Mouse (Mus musculus) liver, embryonic 14.5 days (tissue): ENCODE data around the gene Nt5c2. TPM values are rescaled to one million over a fixed set of nuclear protein-coding genes. Genes with fewer than 3 reads are reported as not detected.
A peak's percentile ranks its signal among the peaks of the same experiment; 100 is the strongest.

Experiments
- ATAC-seq: fragments of 200-750 bp; cut with Nextera tagmentation; 2 replicates; pipeline ENCODE4 v1.8.0; 2017; ENCODE audit warnings: moderate number of reproducible peaks, mild to moderate bottlenecking, moderate library complexity; ENCODE audit not compliant: insufficient read depth
- DNase-seq, 3 experiments: peaks; one replicate each; pipeline ENCODE4 v3.0.0-alpha.2; 2012 to 2013; ENCODE audit warnings: low read depth in 3 of 3, low spot score in 3 of 3
- H3K27ac ChIP-seq: fragments of 300-500 bp; sonication (generic); 2 replicates; pipeline ENCODE4 v1.5.1; 2014; ENCODE audit warnings: moderate library complexity, mild to moderate bottlenecking, control low read depth, inconsistent platforms
- H3K27me3 ChIP-seq: fragments of 300-500 bp; sonication (generic); 2 replicates; pipeline ENCODE4 v1.6.1; 2014; ENCODE audit warnings: mild to moderate bottlenecking, low read length, moderate library complexity; ENCODE audit not compliant: control insufficient read depth, insufficient read depth
- H3K36me3 ChIP-seq: fragments of 300-500 bp; sonication (generic); replicated peaks from 2 replicates; pipeline ENCODE4 v1.6.1; 2014; ENCODE audit warnings: low read depth; ENCODE audit not compliant: control insufficient read depth, insufficient read depth
- H3K4me1 ChIP-seq, 2 experiments: fragments of 200-500 bp in 1 of 2; fragments of 300-500 bp in 1 of 2; sonication (generic) in 1 of 2; replicated peaks; 2 replicates each; pipeline ENCODE4 v1.6.1; 2012 to 2014; ENCODE audit warnings: antibody characterized with exemption in 1 of 2, inconsistent platforms in 1 of 2, low read length in 1 of 2; ENCODE audit not compliant: control insufficient read depth in 2 of 2, insufficient read depth in 2 of 2
- H3K4me2 ChIP-seq: fragments of 300-500 bp; sonication (generic); 2 replicates; pipeline ENCODE4 v1.6.1; 2014; ENCODE audit warnings: low read depth, mild to moderate bottlenecking, control low read depth, moderate library complexity
- H3K4me3 ChIP-seq, 2 experiments: fragments of 200-500 bp in 1 of 2; fragments of 300-500 bp in 1 of 2; sonication (generic) in 1 of 2; 2 replicates each; pipeline ENCODE4 v1.5.1; 2012 to 2014; ENCODE audit warnings: low read depth in 2 of 2, low read length in 2 of 2, mild to moderate bottlenecking in 2 of 2, control low read depth in 1 of 2, inconsistent platforms in 1 of 2, moderate library complexity in 1 of 2; ENCODE audit not compliant: insufficient read depth in 1 of 2
- H3K9ac ChIP-seq: fragments of 300-500 bp; sonication (generic); replicated peaks from 2 replicates; pipeline ENCODE4 v1.6.1; 2014; ENCODE audit warnings: mild to moderate bottlenecking, control low read depth, moderate library complexity
- H3K9me3 ChIP-seq: fragments of 300-500 bp; sonication (generic); 2 replicates; pipeline ENCODE4 v1.6.1; 2016; ENCODE audit warnings: low read length, mixed read lengths; ENCODE audit not compliant: control insufficient read depth
- CTCF ChIP-seq: IDR thresholded peaks from 2 replicates; pipeline ENCODE4 v1.5.1; 2016; ENCODE audit warnings: antibody characterized with exemption, low read depth, control low read depth
- EP300 ChIP-seq: IDR thresholded peaks from 2 replicates; pipeline ENCODE4 v1.6.1; 2016; ENCODE audit warnings: antibody characterized with exemption, low read depth
- WGBS: fragments of 180-500 bp; shearing (Covaris S2); extraction: QIAGEN DNeasy Blood & Tissue Kit; methylation state at CpG from one replicate; pipeline ENCODE4 v1.1.7; 2014; ENCODE audit not compliant: insufficient replicate concordance; 5-methylcytosine and 5-hydroxymethylcytosine counted together
- polyA plus RNA-seq, 2 experiments: library from polyadenylated mRNA; depleted of rRNA in 1 of 2; stranded (reverse) in 1 of 2; unstranded in 1 of 2; fragments of >200 nt; fragmentation: Nextera tagmentation in 1 of 2; extraction: Ambion mirVana in 1 of 2; gene quantifications; 2 replicates each; pipeline versions ENCODE4 v1.2.1 to v1.2.3; 2012 to 2014

Nt5c2 gene
- polyA plus RNA-seq, 2 experiments = 14.9 to 45.0 TPM

GRCm38 (mm10) chr19:46908207-46908606, 106.7 kb downstream of the Nt5c2 start:
- 74% methylated on average over 5 of the region's 5 CpGs for WGBS
- no peaks in the 10 kb centered on the region; the same call in 1 of the 2 replicates for H3K36me3 ChIP-seq
- no peak for TF ChIP-seq CTCF
- no peak for TF ChIP-seq EP300
- ATAC-seq = no peak
- no peaks in the 10 kb centered on the region for H3K9me3 ChIP-seq
- no peaks in the 10 kb centered on the region for H3K27me3 ChIP-seq
- no peak overlapping the region for H3K4me2 ChIP-seq
- H3K9ac ChIP-seq = no peak overlapping the region
- no peak overlapping the region for H3K4me3 ChIP-seq
- peaks cover 61% of the 10 kb centered on the region in 2 experiments for H3K4me1 ChIP-seq
- no peak for DNase-seq
- H3K27ac ChIP-seq = peak overlapping the region; percentile 1

- Histone ChIP-seq H3K27ac (peak overlapping the region; percentile 94), H3K4me2 (peak overlapping the region; percentile 69), H3K9me3 (no peaks in the 10 kb centered on the region), H3K36me3 (no peaks in the 10 kb centered on the region; the same call in 1 of the 2 replicates), H3K4me1 (peaks cover 52 to 56% of the 10 kb centered on the region in 2 experiments), H3K27me3 (no peaks in the 10 kb centered on the region), H3K9ac (peak overlapping the region; percentile 56), H3K4me3 (no peak overlapping the region)
- DNase-seq (peak in 1 of 3 experiments; percentile 17), ATAC-seq (no peak)
- TF ChIP-seq EP300 (no peak), CTCF (no peak)
- WGBS = 50% methylated on average over 4 of the region's 4 CpGs
Observed at GRCm38 (mm10) chr19:46905971-46906370, 109.0 kb downstream of the Nt5c2 start.

- peak; percentile 98 for TF ChIP-seq EP300
- TF ChIP-seq CTCF = no peak
- no peaks in the 10 kb centered on the region for H3K27me3 ChIP-seq
- DNase-seq (peak; percentile 71 to 77 (median 76)), ATAC-seq (peak; percentile 87)
- peak overlapping the region; percentile 69 for H3K4me2 ChIP-seq
- H3K36me3 ChIP-seq = no peaks in the 10 kb centered on the region; the same call in 1 of the 2 replicates
- H3K9me3 ChIP-seq = no peaks in the 10 kb centered on the region
- H3K9ac ChIP-seq = peak overlapping the region; percentile 56
- H3K4me1 ChIP-seq = peaks cover 52 to 57% of the 10 kb centered on the region in 2 experiments
- H3K27ac ChIP-seq = peak overlapping the region; percentile 94
- H3K4me3 ChIP-seq = peak overlapping the region in 1 of 2 experiments; percentile 8; a peak in 1 of 4 replicates
Observed at GRCm38 (mm10) chr19:46905383-46905782, 109.6 kb downstream of the Nt5c2 start.

DNA sequence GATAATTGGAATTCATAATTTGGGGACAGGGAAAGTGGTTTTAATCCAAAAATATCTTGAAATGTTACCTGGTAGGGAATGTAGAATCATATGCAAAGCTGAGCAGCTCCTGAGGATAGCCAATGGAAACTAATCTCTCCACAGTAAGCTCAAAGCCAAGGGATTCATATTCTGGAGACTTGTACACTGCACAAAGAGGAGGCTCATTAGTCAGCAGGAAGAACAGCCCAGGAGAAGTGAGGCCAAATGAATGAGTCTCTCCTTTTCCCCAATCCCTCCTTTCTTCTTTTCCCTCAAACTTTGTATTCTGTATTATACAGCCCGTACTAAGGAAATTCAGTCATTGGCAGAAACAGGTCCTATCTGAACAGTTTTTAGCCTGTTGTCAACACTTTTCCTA, 110.0 kb downstream of the Nt5c2 start:
- peak overlapping the region; percentile 56 for H3K9ac ChIP-seq
- DNase-seq (peak in 1 of 3 experiments; percentile 19), ATAC-seq (peak; percentile 61; the same call in 1 of the 2 replicates)
- peak overlapping the region in 1 of 2 experiments; percentile 8; a peak in 1 of 4 replicates for H3K4me3 ChIP-seq
- H3K27ac ChIP-seq = peak overlapping the region; percentile 94
- H3K4me2 ChIP-seq = peak overlapping the region; percentile 69
- no peaks in the 10 kb centered on the region for H3K27me3 ChIP-seq
- H3K4me1 ChIP-seq = peaks cover 53 to 60% of the 10 kb centered on the region in 2 experiments
- no peaks in the 10 kb centered on the region; the same call in 1 of the 2 replicates for H3K36me3 ChIP-seq
- 31% methylated on average over 1 of the region's 1 CpGs for WGBS
- H3K9me3 ChIP-seq = no peaks in the 10 kb centered on the region
- TF ChIP-seq EP300 = no peak
- no peak for TF ChIP-seq CTCF

DNA sequence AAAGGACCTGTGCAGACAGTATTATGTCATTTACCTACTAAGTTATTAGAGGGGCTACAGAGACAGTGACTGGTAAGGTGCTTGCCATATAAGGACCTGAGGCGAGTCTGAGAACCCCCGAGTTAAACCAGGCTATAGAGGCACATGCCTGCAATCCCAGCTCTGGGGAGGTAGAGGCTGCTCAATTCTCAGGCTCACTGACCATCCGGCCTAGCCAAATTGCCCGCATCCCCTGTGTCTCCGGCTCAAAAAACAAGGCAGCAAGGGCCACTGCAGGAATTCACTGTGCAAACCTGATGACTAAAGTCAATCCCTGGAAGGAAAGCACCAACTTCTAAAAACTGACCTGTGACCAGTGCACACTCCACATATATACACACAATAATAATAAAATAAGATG, 111.6 kb downstream of the Nt5c2 start:
- Histone ChIP-seq H3K9ac (no peak overlapping the region), H3K27me3 (no peaks in the 10 kb centered on the region), H3K4me3 (no peak overlapping the region), H3K36me3 (peaks cover 5% of the 10 kb centered on the region), H3K9me3 (no peaks in the 10 kb centered on the region), H3K27ac (no peak overlapping the region; the same call in 1 of the 2 replicates), H3K4me1 (peaks cover 54% of the 10 kb centered on the region in 2 experiments), H3K4me2 (no peak overlapping the region)
- TF ChIP-seq EP300 (no peak), CTCF (no peak)
- DNase-seq = no peak
- ATAC-seq = no peak
- WGBS = 88% methylated on average over 5 of the region's 5 CpGs
